Mouse (Mus musculus): ENCODE results near the gene Tmem123.

The Tmem123 gene

DNA sequence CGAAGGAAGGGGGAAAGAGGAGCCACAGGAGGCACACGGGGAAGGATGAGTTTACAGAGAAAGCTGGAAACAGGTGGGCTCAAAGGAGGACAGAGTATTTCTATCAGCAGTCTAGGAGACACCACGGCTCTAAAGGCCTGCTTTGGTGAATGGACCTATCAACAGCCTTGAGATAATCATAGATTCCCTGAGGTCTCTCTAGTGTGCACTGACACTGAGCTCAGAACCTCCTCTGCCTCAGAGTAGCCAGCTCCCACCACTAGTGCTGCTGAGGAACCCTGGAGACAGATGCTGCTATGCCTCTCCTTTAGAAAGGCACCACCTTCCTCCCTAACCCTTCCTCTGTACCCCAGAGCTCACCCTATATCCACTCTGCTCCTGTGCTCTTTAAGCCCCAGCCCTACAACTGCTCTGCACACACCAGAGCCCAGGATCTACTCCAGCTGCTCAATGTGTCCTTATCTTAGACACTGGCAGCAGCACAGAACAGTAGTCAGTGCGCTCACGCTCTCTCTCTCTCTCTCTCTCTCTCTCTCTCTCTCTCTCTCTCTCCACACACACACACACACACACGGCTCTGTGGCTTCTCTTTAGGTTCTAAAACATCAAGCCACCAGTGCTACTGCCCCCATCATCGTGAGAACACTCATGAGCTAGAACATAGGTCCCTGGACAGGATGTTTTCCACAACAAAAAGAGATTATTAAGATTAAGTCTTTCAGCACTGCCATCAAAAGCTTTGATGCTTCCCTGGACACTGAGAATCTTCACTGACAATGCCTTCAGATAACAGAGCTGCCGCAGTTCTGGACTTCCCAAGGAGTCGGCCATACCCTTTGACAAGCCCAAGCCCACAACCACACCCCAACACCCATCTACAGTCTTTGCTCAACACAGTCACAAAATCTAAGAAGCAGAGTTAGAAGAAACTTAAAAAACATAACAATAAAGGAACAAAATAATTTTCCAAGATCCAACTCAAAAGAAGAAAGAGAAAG, 66.0 kb downstream of the Tmem123 start:
- peak; percentile 64 for ATAC-seq (ENCODE audit: low TSS enrichment)

DNA sequence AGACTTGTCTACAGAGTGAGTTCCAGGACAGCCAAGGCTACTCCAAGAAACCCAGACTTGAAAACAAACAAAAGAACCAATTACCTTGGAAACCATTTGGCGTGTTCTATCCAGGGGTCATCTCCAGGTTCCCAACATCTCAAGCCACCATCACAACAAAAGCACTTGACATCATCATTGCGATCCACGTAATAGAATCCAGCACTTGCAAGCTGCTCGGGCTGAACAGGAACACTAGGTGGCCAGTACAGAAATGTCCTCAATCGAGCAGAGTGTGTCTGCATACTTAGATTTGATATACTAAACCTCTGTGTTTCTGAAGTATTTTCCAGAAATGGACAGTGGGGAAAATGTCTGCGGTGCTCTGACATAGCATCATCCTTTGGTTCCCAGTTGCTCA, 69.6 kb downstream of the Tmem123 start:
- ATAC-seq (ENCODE audit: low TSS enrichment): no peak

DNA sequence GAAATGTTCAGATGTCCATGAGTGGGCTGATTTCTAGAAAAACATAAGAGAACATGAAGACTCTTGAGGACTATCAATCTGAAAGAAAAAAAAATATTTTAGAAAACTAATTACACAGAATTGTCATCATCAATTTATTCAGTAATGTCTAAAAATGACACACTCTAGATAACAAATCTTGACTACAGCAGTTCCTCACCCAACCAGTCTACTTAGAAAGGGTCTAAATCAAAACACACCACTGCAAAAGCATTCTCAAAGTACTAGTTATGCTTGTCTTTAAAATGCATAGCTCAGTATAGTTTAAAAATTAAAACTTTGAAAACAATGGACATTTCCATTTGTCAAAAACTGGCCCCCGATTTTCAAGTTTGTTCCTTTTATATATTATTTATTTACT, 71.5 kb downstream of the Tmem123 start:
- no peak for ATAC-seq (ENCODE audit: low TSS enrichment)

DNA sequence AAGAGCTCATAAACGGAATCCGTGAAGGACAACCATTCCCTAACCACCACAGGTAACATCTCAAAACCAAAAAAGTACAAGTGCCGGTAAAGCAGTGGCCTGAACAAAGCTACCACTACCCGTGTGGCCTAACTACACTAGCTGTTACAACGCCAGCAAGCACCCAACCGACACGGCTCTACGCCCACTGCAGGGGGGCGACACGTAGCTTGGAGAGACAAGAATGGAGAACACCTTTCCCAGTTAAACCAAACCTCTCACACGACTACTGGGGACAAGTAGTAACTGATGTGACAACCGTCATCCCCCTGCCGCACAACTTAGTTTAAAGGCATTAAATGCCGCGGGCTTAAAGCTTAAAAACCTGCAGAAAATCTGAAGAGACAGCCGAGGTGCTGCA, 72.5 kb downstream of the Tmem123 start:
- peak; percentile 42 for ATAC-seq (ENCODE audit: low TSS enrichment)

DNA sequence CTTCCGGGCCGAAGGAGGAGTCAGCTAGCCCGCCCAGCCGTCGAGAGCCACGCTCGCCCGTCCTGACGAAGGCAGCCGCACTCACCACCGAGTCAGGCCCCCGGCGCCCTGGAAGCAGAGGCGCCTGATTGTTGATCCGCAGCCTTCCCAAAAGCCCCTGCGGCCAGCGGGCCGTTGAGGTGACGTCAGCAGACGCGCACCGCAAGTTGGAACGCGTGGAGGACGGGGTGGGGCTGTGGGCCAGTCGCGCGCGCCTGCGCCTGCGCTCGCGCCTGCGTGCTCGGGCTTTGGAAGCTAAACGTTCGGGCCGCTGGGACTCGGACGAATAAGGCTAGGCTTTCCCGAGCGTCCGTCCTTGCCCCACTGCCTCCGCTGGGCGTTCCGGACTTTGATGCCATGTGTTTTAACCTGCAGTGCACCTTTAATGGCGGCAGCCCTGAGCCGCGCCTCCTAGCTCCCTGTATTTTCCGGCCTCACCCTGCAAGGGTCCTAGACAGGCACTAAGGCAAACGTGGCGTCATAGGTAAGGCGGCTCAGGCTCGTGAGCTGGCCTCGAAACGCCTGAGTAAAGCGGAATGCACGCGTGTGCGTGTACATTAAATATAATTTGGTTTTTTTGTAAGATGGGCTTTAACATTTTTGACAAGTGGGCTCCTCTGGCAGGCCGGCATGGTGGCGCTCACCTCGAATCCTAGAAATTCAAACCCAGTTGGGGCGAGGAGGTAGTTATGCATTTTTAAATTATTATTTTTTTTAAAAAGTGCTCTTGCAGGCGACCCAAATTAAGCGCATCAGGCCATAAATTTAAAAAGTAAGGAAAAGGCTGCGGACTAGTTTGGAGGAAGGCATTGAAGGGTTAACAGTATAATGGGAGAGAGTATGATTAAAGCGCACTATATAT, 73.3 kb downstream of the Tmem123 start, which contains the start of gene Birc2:
Gene Birc2 (minus strand): TSS at position 160 of the 901 bp plus-strand sequence.
- ATAC-seq (ENCODE audit: low TSS enrichment): peak; percentile 97

DNA sequence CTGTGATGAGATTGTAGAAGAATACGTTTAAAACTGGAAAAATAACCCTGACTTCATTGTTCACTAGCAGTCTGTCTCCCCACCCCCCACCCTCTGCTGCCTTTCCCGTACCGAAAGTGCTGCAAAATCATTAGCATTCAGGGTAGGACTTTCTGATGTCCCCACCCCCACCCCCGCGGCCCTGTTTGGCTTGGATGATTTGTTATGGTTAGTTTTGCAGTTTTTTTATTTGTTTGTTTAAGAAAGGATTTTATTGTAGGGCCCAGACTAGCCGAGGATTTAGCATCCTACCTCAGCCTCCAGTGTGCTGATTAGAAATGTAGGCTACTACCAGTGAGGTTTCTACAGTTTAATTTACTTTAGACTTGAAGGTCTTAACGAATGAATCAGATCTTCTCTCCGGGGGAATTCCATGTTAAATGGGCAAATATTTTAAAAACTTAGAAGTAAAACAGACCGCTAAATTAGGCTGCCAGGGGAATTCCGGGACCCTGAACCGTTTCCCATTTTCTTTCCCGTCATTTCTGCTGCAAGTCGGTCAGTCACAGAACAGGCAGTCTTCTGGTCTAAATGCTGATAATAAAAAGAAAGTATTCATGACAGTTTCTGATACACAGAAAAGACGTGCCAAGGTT, 74.1 kb downstream of the Tmem123 start:
- peak; percentile 17; the same call in 1 of the 2 replicates for ATAC-seq (ENCODE audit: low TSS enrichment)

DNA sequence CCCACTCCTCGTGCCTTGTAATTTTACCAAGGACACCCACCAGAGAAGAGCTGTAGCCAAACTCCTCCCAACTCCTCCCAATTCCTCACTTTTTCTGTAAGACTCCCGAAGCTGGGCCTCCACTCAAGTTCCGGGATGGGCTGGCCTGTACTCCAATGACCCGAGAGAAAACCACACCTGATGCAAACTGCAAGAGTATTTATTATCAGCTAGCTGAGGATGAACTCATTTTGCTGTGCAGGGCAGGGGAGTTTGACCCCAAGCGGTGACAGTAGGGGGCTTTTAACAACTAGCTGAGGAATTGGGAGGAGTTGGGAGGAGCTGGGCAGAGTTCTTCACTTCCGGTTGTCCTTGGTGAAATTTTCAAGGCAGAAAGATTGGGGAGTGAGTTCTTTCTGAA, 77.4 kb downstream of the Tmem123 start:
- no peak for ATAC-seq (ENCODE audit: low TSS enrichment)

Measured in frontal cortex, adult (tissue).